Mouse (Mus musculus): ENCODE measurements at regions not wholly inside any gene's neighbourhood (a gene's known extent, or its start where the extent isn't known, plus 50 kb on each side); places are given as distances from the start of the nearest gene placed in this dataset.
"Not testable (repeated sequence)": the region's sequence is repeated elsewhere in the genome, so short reads cannot be mapped to it uniquely, and the experiment has no call there.

DNA sequence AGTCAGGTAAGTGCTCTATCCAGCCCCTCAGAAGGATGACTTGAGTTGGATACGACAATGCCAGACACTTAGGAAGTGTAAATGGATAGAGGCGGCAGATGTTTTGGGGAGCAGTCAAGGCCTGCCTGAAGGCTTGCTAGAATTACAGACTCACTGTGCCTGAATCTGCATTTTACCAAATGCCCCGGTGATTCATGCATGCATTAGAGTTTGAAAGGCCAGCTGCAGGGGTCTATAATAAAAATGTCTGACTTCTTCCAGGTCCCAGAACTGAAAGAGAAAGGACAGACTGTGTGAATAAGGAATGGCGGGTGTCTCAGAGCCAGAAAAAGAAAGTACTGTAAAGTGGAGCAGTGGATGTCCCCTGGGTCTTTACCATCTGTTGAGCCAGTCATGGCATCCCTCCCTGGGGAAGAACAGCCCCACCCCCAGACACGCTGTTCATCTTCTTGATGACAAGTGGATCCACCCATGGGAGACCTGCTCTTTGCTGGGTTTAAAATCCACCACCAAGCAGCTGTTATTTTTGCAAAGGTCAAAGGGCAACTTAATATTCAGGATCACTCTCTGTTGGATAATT lies 140.6 kb upstream of the Stt3b start:
- Histone ChIP-seq H3K4me3 (ENCODE audit: insufficient read depth, low read length) (no peak overlapping the region), H3K27ac (ENCODE audit: insufficient read depth, low read length) (no peak overlapping the region), H3K4me1 (ENCODE audit: control insufficient read depth, insufficient read depth, low read length) (no peaks in the 10 kb centered on the region)
- TF ChIP-seq POLR2A (IDR thresholded peaks at IDR 0.05; ENCODE audit: low read depth, low read length) (no peak), CTCF (IDR thresholded peaks at IDR 0.05; ENCODE audit: borderline replicate concordance, insufficient read depth, low read length) (no peak)

- no peak for TF ChIP-seq CTCF (IDR thresholded peaks at IDR 0.05; ENCODE audit: borderline replicate concordance, insufficient read depth, low read length)
- no peak for TF ChIP-seq POLR2A (IDR thresholded peaks at IDR 0.05; ENCODE audit: low read depth, low read length)
- Histone ChIP-seq H3K4me3 (ENCODE audit: insufficient read depth, low read length) (no peak overlapping the region), H3K27ac (ENCODE audit: insufficient read depth, low read length) (no peak overlapping the region), H3K4me1 (ENCODE audit: control insufficient read depth, insufficient read depth, low read length) (no peaks in the 10 kb centered on the region)
Observed at GRCm38 (mm10) chr9:115454771-115455170, 144.6 kb upstream of the Stt3b start.

DNA sequence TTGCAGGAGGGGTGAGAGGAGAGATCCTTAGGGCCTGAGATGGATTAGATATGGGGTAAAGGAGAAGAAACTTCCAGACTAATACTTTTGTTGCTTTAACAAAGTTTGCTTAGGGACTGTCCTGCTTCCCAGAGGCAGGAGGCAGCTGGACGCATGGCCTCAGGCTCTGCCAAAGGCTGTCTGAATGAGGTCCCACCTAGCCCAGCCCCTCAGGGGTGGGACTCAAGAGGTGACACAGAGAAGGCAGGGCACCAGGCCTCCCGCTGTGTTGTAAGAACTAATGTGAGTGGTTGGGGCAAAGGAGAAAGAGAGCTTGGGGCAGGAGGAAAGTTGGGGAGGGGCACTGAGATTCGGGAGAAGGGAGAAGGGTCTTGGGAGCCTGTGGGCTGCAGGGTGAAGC lies 145.9 kb upstream of the Stt3b start:
- no peak for TF ChIP-seq CTCF (IDR thresholded peaks at IDR 0.05; ENCODE audit: borderline replicate concordance, insufficient read depth, low read length)
- no peak for TF ChIP-seq POLR2A (IDR thresholded peaks at IDR 0.05; ENCODE audit: low read depth, low read length)
- Histone ChIP-seq H3K4me3 (ENCODE audit: insufficient read depth, low read length) (no peak overlapping the region), H3K27ac (ENCODE audit: insufficient read depth, low read length) (no peak overlapping the region), H3K4me1 (ENCODE audit: control insufficient read depth, insufficient read depth, low read length) (no peaks in the 10 kb centered on the region)

GRCm38 (mm10) chr9:115456638-115457037 lies 146.4 kb upstream of the Stt3b start:
- Histone ChIP-seq H3K27ac (ENCODE audit: insufficient read depth, low read length) (no peak overlapping the region), H3K4me1 (ENCODE audit: control insufficient read depth, insufficient read depth, low read length) (no peaks in the 10 kb centered on the region), H3K4me3 (ENCODE audit: insufficient read depth, low read length) (no peak overlapping the region)
- TF ChIP-seq CTCF (IDR thresholded peaks at IDR 0.05; ENCODE audit: borderline replicate concordance, insufficient read depth, low read length) (no peak), POLR2A (IDR thresholded peaks at IDR 0.05; ENCODE audit: low read depth, low read length) (no peak)

DNA sequence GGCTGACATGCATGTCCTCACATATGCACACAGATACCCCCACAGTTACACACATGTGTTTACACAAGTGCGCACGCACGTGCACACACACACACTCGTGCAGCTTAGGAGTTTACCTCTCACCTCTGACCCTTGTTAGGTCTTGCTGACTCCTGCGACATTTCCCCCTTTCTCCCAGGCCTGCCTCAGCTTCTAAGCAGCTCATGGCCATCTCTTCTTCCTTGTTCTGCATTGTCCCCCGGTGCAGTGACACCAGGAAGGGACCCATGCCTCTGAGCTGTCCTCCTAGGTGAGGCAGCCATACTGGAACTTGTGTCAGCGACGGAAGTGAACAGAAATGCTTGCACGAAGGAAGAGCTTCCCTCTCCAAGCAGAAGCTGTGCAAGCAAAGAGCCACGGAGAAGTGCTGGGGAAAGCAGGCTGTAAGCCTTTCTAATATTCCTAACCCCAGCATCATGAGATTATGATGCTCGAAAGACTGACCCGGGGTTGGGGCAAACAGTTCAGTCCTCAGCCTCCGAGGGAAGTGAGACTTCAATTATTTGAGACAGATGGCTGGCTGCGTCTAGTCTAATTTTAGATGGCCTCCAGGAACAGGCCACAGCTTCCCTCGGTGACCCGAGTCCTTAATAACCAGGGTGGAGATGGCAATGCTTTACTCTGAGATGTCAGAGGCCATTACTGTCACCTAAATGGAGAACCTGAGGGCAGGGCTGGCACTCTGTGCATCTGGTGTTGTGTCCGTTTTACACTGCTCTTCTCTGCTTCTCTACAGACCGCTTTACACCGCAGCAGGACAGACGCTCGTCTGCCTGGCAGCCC lies 147.9 kb upstream of the Stt3b start:
- H3K4me1 ChIP-seq (ENCODE audit: control insufficient read depth, insufficient read depth, low read length) = no peaks in the 10 kb centered on the region
- TF ChIP-seq POLR2A (IDR thresholded peaks at IDR 0.05; ENCODE audit: low read depth, low read length) (no peak), CTCF (IDR thresholded peaks at IDR 0.05; ENCODE audit: borderline replicate concordance, insufficient read depth, low read length) (no peak)
- no peak overlapping the region for H3K4me3 ChIP-seq (ENCODE audit: insufficient read depth, low read length)
- H3K27ac ChIP-seq (ENCODE audit: insufficient read depth, low read length) = no peak overlapping the region

DNA sequence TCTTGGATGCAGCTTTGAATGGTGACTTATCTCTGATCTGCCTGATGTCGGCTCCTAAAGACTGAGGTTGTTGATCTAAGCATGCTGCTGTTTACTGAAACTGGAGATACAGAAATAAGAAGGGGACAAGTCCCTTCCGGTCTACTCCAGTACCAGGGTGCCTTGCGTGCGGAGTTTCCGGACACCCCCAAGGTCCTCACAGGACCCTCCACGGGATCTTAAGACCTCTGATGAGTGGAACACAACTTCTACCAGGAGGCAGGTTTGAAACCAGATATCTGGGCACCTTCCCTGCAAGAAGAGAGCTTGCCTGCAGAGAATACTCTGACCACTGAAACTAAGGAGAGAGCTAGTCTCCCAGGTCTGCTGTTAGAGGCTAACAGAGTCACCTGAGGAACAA lies 148.9 kb upstream of the Stt3b start:
- H3K4me3 ChIP-seq (ENCODE audit: insufficient read depth, low read length); H3K4me1 ChIP-seq (ENCODE audit: control insufficient read depth, insufficient read depth, low read length): not testable (repeated sequence)

GRCm38 (mm10) chr9:115465326-115465725 lies 155.1 kb upstream of the Stt3b start:
- no peaks in the 10 kb centered on the region for H3K4me1 ChIP-seq (ENCODE audit: control insufficient read depth, insufficient read depth, low read length)
- no peak for TF ChIP-seq CTCF (IDR thresholded peaks at IDR 0.05; ENCODE audit: borderline replicate concordance, insufficient read depth, low read length)
- no peak for TF ChIP-seq POLR2A (IDR thresholded peaks at IDR 0.05; ENCODE audit: low read depth, low read length)
- H3K4me3 ChIP-seq (ENCODE audit: insufficient read depth, low read length) = no peak overlapping the region
- no peak overlapping the region for H3K27ac ChIP-seq (ENCODE audit: insufficient read depth, low read length)

More for the DNA sequence above, 148.9 kb upstream of the Stt3b start:
- H3K27ac ChIP-seq (ENCODE audit: insufficient read depth, low read length) = not testable (repeated sequence)

DNA sequence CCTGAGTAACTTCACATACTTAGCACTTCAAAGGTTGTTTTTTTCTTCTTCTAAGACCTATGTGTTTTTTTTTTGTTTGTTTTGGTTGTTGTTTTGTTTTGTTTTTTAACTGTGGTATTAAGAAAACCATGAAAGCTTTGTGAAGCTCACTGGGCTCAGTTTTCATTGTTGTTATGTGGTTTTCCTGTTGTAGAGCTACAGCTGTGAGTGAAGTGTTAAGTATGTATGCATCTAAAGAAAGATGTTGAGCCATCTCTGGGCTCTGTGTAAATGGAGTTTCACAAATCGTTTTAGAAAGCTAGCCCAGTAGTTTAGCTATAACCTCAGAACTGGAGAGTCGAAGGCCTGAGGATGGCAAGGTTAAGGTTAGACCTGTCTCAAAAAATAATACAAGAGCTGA lies 158.4 kb upstream of the Stt3b start:
- no peak overlapping the region for H3K4me3 ChIP-seq (ENCODE audit: insufficient read depth, low read length)
- TF ChIP-seq POLR2A (IDR thresholded peaks at IDR 0.05; ENCODE audit: low read depth, low read length) = no peak
- no peak for TF ChIP-seq CTCF (IDR thresholded peaks at IDR 0.05; ENCODE audit: borderline replicate concordance, insufficient read depth, low read length)
- H3K4me1 ChIP-seq (ENCODE audit: control insufficient read depth, insufficient read depth, low read length) = no peaks in the 10 kb centered on the region
- no peak overlapping the region for H3K27ac ChIP-seq (ENCODE audit: insufficient read depth, low read length)

- Histone ChIP-seq H3K4me1 (ENCODE audit: control insufficient read depth, insufficient read depth, low read length) (no peaks in the 10 kb centered on the region), H3K4me3 (ENCODE audit: insufficient read depth, low read length) (no peak overlapping the region), H3K27ac (ENCODE audit: insufficient read depth, low read length) (no peak overlapping the region)
- TF ChIP-seq CTCF (IDR thresholded peaks at IDR 0.05; ENCODE audit: borderline replicate concordance, insufficient read depth, low read length) (no peak), POLR2A (IDR thresholded peaks at IDR 0.05; ENCODE audit: low read depth, low read length) (no peak)
Observed at GRCm38 (mm10) chr9:115471582-115471981, 161.4 kb upstream of the Stt3b start.

- H3K4me1 ChIP-seq (ENCODE audit: control insufficient read depth, insufficient read depth, low read length) = no peaks in the 10 kb centered on the region
- TF ChIP-seq POLR2A (IDR thresholded peaks at IDR 0.05; ENCODE audit: low read depth, low read length) = no peak
- H3K4me3 ChIP-seq (ENCODE audit: insufficient read depth, low read length) = no peak overlapping the region
- no peak overlapping the region for H3K27ac ChIP-seq (ENCODE audit: insufficient read depth, low read length)
Observed at GRCm38 (mm10) chr9:115473037-115473436, 162.8 kb upstream of the Stt3b start.

Data from embryonic fibroblast, embryonic 13.5 days (primary cell).